Mouse (Mus musculus) forebrain, embryonic 12.5 days (tissue): ENCODE data around the gene Gtdc1. TPM values are rescaled to one million over a fixed set of nuclear protein-coding genes. Genes with fewer than 3 reads are reported as not detected.

Experiments used
- ATAC-seq: fragments of 200-750 bp; cut with Nextera tagmentation; 2 replicates; pipeline ENCODE4 v1.8.0; 2017; ENCODE audit warnings: moderate TSS enrichment; ENCODE audit not compliant: low FRiP score
- H3K27ac ChIP-seq: fragments of 300-500 bp; sonication (generic); 2 replicates; pipeline ENCODE4 v1.5.1; 2016; ENCODE audit warnings: mild to moderate bottlenecking
- H3K27me3 ChIP-seq: fragments of 300-500 bp; sonication (generic); 2 replicates; pipeline ENCODE4 v1.6.1; 2016; ENCODE audit warnings: mild to moderate bottlenecking
- H3K36me3 ChIP-seq: fragments of 300-500 bp; sonication (generic); replicated peaks from 2 replicates; pipeline ENCODE4 v1.6.1; 2016; ENCODE audit warnings: mild to moderate bottlenecking
- H3K4me1 ChIP-seq: fragments of 300-500 bp; sonication (generic); 2 replicates; pipeline ENCODE4 v1.6.1; 2016
- H3K4me2 ChIP-seq: fragments of 300-500 bp; sonication (generic); 2 replicates; pipeline ENCODE4 v1.6.1; 2016; ENCODE audit warnings: mild to moderate bottlenecking, moderate library complexity
- H3K4me3 ChIP-seq: fragments of 300-500 bp; sonication (generic); replicated peaks from 2 replicates; pipeline ENCODE4 v1.5.1; 2016; ENCODE audit warnings: mild to moderate bottlenecking
- H3K9ac ChIP-seq: fragments of 300-500 bp; sonication (generic); 2 replicates; pipeline ENCODE4 v1.6.1; 2016; ENCODE audit warnings: mild to moderate bottlenecking
- H3K9me3 ChIP-seq: fragments of 300-500 bp; sonication (generic); 2 replicates; pipeline ENCODE4 v1.6.1; 2016
- WGBS: fragments of 180-500 bp; shearing (Covaris S2); methylation state at CpG from one replicate; pipeline ENCODE4 v1.1.7; 2016; 5-methylcytosine and 5-hydroxymethylcytosine counted together
- polyA plus RNA-seq: library from polyadenylated mRNA; unstranded; fragments of >200 nt; fragmentation: Nextera tagmentation; extraction: Ambion mirVana; gene quantifications from 2 replicates; pipeline ENCODE4 v1.2.1, GENCODE M21; 2016

Gtdc1 gene
- polyA plus RNA-seq, 1 experiment from 2014 or later: 19.2 TPM

GRCm38 (mm10) chr2:44955506-44955905 is 28.0 kb upstream of the Gtdc1 start:
- no peak for ATAC-seq
- H3K36me3 ChIP-seq: no peaks in the 10 kb centered on the region
- no peak overlapping the region for H3K4me3 ChIP-seq
- no peaks in the 10 kb centered on the region for H3K4me1 ChIP-seq
- H3K4me2 ChIP-seq: no peak overlapping the region
- no peaks in the 10 kb centered on the region for H3K27me3 ChIP-seq
- 86% methylated on average over 6 of the region's 6 CpGs for WGBS
- no peaks in the 10 kb centered on the region for H3K9me3 ChIP-seq
- H3K9ac ChIP-seq: no peak overlapping the region
- no peak overlapping the region for H3K27ac ChIP-seq

DNA sequence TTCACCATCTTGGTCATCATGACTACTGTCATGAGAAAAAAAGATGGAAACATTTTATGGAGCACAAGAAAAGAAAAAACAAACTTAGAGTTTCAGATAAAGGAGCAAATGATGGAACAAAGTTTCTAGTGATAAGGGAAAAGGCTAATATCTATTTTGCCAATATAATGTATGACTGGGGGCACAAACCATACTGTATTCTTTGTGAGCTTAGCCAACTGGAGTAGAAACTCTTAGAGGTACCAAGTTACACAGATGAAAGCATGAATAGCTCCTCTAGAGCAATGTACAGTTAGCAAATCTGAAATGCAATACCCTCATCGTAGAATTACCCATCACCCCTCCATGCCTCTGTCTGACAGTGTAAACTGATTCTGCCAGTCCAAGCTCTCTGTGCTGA is 26.7 kb upstream of the Gtdc1 start:
- Histone ChIP-seq H3K4me1 (no peaks in the 10 kb centered on the region), H3K4me2 (no peak overlapping the region), H3K9me3 (no peaks in the 10 kb centered on the region), H3K9ac (no peak overlapping the region), H3K27ac (no peak overlapping the region), H3K27me3 (no peaks in the 10 kb centered on the region), H3K36me3 (no peaks in the 10 kb centered on the region), H3K4me3 (no peak overlapping the region)
- ATAC-seq: no peak
- 89% methylated on average over 1 of the region's 1 CpGs for WGBS

DNA sequence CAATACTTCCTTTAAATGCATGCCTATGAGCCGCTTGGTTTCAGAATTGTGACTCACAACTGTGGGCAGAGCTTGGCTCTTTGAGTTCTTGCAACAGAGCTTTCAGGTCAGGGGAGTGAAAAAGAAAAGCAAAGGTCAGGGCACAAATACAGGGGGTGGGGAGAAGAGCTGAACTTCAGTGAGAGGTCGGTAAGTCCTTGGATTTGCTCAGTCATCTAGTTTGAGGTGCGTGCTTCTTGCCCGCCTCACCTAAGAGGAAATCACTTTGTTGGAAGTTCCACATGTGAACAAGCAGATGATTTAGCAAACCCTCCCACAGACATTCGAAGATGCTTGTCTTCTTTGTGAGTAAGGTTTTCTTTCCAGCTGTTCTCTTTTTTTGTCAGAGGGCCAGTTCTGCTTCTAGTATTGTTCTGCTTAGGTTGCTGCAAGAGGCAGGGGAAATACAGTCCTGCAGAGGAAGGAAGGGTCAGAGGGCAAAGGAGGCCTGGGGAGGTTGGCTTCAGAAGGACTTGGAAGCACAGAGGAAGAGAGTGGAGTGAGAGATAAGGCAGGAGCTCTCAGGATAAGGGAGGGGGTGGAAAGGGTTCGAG is 25.5 kb upstream of the Gtdc1 start:
- H3K4me3 ChIP-seq: no peak overlapping the region
- ATAC-seq: no peak
- no peaks in the 10 kb centered on the region for H3K36me3 ChIP-seq
- H3K27me3 ChIP-seq: no peaks in the 10 kb centered on the region
- H3K9me3 ChIP-seq: no peaks in the 10 kb centered on the region
- no peak overlapping the region for H3K4me2 ChIP-seq
- 32% methylated on average over 6 of the region's 6 CpGs for WGBS
- no peak overlapping the region for H3K9ac ChIP-seq
- no peaks in the 10 kb centered on the region for H3K4me1 ChIP-seq
- H3K27ac ChIP-seq: no peak overlapping the region

DNA sequence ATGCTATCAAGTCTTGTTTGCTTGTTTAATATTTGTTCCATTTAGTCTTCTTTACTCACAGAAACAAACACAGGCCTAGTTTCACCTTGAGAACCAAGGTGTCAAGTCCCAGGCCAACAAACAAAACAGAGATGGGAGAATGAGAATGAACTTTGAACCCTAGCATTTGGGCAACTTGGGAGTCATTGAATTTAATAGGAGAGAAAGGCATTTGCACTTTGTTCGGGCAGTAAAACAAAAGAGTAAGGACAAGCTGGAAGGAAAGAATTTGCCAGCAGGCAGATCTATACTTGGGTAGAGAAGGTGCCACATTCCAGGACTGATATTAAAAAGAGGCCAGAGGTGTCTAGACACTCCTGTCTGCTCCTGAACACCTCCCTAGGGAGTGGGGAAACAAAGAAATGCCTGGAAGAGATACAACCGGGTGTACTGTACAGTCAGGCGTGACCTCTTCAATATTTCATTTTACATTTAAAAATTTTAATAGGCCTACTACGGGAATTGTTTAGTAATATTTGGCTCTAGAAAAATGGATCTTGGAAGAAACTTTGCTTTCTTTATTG is 24.3 kb upstream of the Gtdc1 start:
- ATAC-seq: no peak
- Histone ChIP-seq H3K36me3 (no peaks in the 10 kb centered on the region), H3K9ac (no peak overlapping the region), H3K27me3 (no peaks in the 10 kb centered on the region), H3K4me3 (no peak overlapping the region), H3K9me3 (no peaks in the 10 kb centered on the region), H3K4me1 (no peaks in the 10 kb centered on the region), H3K4me2 (no peak overlapping the region), H3K27ac (no peak overlapping the region)
- WGBS: 73% methylated on average over 4 of the region's 4 CpGs

- no peaks in the 10 kb centered on the region for H3K36me3 ChIP-seq
These were observed 17.2 kb upstream of the Gtdc1 start for GRCm38 (mm10) chr2:44944689-44945088.

GRCm38 (mm10) chr2:44930951-44931350 is 3.5 kb upstream of the Gtdc1 start:
- WGBS: 85% methylated on average over 3 of the region's 3 CpGs

More at GRCm38 (mm10) chr2:44944689-44945088, 17.2 kb upstream of the Gtdc1 start:
- 96% methylated on average over 2 of the region's 2 CpGs for WGBS
- H3K4me3 ChIP-seq: no peak overlapping the region
- H3K27me3 ChIP-seq: no peaks in the 10 kb centered on the region
- H3K9me3 ChIP-seq: no peaks in the 10 kb centered on the region
- no peak for ATAC-seq
- no peak overlapping the region for H3K27ac ChIP-seq
- H3K4me2 ChIP-seq: no peak overlapping the region
- H3K4me1 ChIP-seq: no peaks in the 10 kb centered on the region
- H3K9ac ChIP-seq: no peak overlapping the region

GRCm38 (mm10) chr2:44928631-44929030 is 1.2 kb upstream of the Gtdc1 start:
- Histone ChIP-seq H3K9ac (no peak overlapping the region), H3K36me3 (no peaks in the 10 kb centered on the region), H3K4me2 (no peak overlapping the region), H3K9me3 (no peaks in the 10 kb centered on the region), H3K4me3 (no peak overlapping the region), H3K27me3 (no peaks in the 10 kb centered on the region), H3K27ac (no peak overlapping the region), H3K4me1 (peaks cover 7% of the 10 kb centered on the region; the same call in 1 of the 2 replicates)
- no peak for ATAC-seq
- WGBS: 80% methylated on average over 3 of the region's 3 CpGs

More at GRCm38 (mm10) chr2:44930951-44931350, 3.5 kb upstream of the Gtdc1 start:
- Histone ChIP-seq H3K4me1 (peaks cover 3% of the 10 kb centered on the region; the same call in 1 of the 2 replicates), H3K27ac (no peak overlapping the region), H3K9me3 (no peaks in the 10 kb centered on the region), H3K4me3 (no peak overlapping the region), H3K36me3 (no peaks in the 10 kb centered on the region), H3K27me3 (no peaks in the 10 kb centered on the region), H3K9ac (no peak overlapping the region), H3K4me2 (no peak overlapping the region)
- no peak for ATAC-seq

GRCm38 (mm10) chr2:44926683-44927481 is 575 bp downstream of the Gtdc1 start:
- Histone ChIP-seq H3K27ac (peak overlapping the region; percentile 92), H3K4me3 (peak overlapping the region; percentile 68), H3K9ac (peak overlapping the region; percentile 85), H3K4me2 (peak overlapping the region; percentile 81), H3K4me1 (peaks cover 7% of the 10 kb centered on the region; the same call in 1 of the 2 replicates), H3K27me3 (no peaks in the 10 kb centered on the region), H3K36me3 (no peaks in the 10 kb centered on the region), H3K9me3 (no peaks in the 10 kb centered on the region)
- WGBS: 2% methylated on average over 47 of the region's 95 CpGs
- ATAC-seq: peak; percentile 96

DNA sequence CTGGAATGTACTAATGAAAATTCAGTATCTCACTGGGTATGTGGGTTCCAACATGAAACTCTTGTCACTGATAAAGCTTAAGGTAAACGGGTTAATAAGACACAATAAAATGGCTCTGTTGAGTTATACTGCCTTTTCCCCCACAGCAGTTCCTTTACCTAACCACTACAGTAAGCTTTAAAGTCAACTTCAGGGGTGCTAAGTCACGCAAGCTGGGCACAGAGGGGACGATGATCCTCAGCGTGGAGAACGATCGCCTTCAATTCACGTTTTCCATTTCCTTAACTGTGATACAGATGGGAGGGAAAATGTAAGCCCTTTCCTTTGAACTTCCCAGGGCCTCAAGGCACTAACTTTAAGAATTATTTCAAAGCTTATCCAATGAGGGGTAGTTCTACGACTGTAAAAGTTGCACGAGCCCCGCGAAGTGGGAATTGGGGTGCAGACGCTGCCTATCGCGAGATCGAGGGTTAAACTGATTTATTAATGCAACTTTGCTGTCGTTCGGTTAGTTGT is 1.2 kb downstream of the Gtdc1 start:
- peak overlapping the region; percentile 92 for H3K27ac ChIP-seq
- H3K4me3 ChIP-seq: peak overlapping the region; percentile 68
- no peaks in the 10 kb centered on the region for H3K36me3 ChIP-seq
- no peaks in the 10 kb centered on the region for H3K27me3 ChIP-seq
- H3K9me3 ChIP-seq: no peaks in the 10 kb centered on the region
- H3K4me2 ChIP-seq: peak overlapping the region; percentile 81
- no peak for ATAC-seq
- WGBS: 1% methylated on average over 17 of the region's 17 CpGs
- peak overlapping the region; percentile 85 for H3K9ac ChIP-seq
- H3K4me1 ChIP-seq: peaks cover 7% of the 10 kb centered on the region; the same call in 1 of the 2 replicates

- H3K9ac ChIP-seq: no peak overlapping the region
- peaks cover 7% of the 10 kb centered on the region; the same call in 1 of the 2 replicates for H3K4me1 ChIP-seq
- H3K27ac ChIP-seq: no peak overlapping the region
- H3K4me3 ChIP-seq: no peak overlapping the region
- no peaks in the 10 kb centered on the region for H3K9me3 ChIP-seq
- no peak for ATAC-seq
- H3K36me3 ChIP-seq: no peaks in the 10 kb centered on the region
- no peaks in the 10 kb centered on the region for H3K27me3 ChIP-seq
- H3K4me2 ChIP-seq: no peak overlapping the region
These were observed 2.8 kb downstream of the Gtdc1 start for GRCm38 (mm10) chr2:44924618-44925017.

DNA sequence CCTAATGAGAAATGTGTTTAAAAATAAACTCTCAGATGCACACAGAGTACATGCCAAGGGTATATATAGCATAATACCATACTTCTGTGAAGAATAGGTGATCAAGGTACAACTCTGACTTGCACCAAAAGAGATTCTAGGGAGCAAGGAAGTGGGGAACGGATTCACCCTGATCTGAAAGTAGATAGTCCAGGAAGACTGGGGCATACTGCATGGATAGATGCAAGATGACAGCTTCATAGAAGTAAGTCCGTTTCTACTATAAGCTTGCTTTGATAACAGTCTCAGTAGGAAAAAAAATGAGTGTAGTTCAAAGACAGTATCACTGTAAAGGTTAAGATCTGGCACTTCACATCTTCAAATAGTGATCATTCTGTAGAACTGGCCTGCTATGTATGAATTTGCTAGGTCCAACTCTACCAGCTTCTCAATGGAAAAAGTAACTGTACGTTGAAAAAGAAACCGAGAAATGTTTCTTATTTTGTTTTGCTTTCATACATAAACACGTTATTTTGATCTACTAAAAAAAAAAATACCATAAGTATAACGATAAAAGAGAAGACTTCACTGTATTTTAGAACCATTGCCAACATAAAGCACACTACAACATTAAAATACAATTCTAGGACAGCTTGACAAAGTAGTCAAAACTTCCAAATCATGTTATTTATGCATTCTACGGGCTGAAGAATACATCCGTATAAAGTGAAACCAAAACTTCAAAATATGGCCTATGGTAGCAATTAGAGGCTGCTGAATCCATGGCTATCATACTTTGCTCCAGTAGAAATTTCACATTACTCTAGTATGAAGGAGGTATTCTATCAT is 4.2 kb downstream of the Gtdc1 start:
- no peaks in the 10 kb centered on the region for H3K9me3 ChIP-seq
- WGBS: 94% methylated on average over 8 of the region's 8 CpGs
- no peaks in the 10 kb centered on the region for H3K27me3 ChIP-seq
- H3K4me3 ChIP-seq: no peak overlapping the region
- H3K4me1 ChIP-seq: peaks cover 7% of the 10 kb centered on the region; the same call in 1 of the 2 replicates
- no peak for ATAC-seq
- no peak overlapping the region for H3K9ac ChIP-seq
- H3K36me3 ChIP-seq: no peaks in the 10 kb centered on the region
- H3K27ac ChIP-seq: no peak overlapping the region
- no peak overlapping the region for H3K4me2 ChIP-seq

DNA sequence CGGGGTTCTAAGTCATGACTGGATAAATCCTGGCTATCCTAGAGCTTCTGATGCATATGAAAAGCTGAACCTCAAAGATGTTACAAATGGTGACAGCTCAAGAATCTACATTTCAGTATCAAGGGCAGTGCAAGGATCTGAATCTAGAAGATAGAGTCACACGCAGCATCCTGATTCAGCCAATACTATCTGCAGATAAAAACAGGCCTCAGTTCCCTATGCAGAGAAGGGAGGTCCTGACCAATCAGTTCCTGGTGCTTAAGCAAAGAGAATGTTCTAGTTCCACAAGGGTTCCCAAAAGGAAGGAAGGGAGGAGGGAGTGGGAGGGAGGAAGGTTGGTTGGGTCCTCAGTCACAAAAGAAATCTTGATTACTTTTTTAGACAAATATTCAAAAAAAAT is 5.0 kb downstream of the Gtdc1 start:
- 94% methylated on average over 2 of the region's 2 CpGs for WGBS
- no peaks in the 10 kb centered on the region for H3K9me3 ChIP-seq
- peaks cover 7% of the 10 kb centered on the region; the same call in 1 of the 2 replicates for H3K4me1 ChIP-seq
- ATAC-seq: no peak
- no peaks in the 10 kb centered on the region for H3K36me3 ChIP-seq
- no peaks in the 10 kb centered on the region for H3K27me3 ChIP-seq
- no peak overlapping the region for H3K9ac ChIP-seq
- no peak overlapping the region for H3K27ac ChIP-seq
- H3K4me2 ChIP-seq: no peak overlapping the region
- no peak overlapping the region for H3K4me3 ChIP-seq
